Mouse (Mus musculus): ENCODE measurements around the gene Gm3285. TPM values are rescaled to one million over a fixed set of nuclear protein-coding genes. Genes with fewer than 3 reads are reported as not detected.

The Gm3285 gene
- not detected in 2 replicates for polyA plus RNA-seq (2014; fragmentation: Nextera tagmentation; extraction: Ambion mirVana)

- Histone ChIP-seq H3K4me2 (no peak within 1 kb of the TSS), H3K4me3 (ENCODE audit: low read depth, low read length) (no peak within 1 kb of the TSS), H3K9me3 (ENCODE audit: control insufficient read depth, low read length) (no peaks in the 10 kb centered on the region), H3K4me1 (replicated peaks; ENCODE audit: control insufficient read depth, insufficient read depth, low read length) (no peaks in the 10 kb centered on the region), H3K27ac (ENCODE audit: low read depth, low read length) (no peak within 1 kb of the TSS), H3K9ac (ENCODE audit: low read depth, low read length) (no peak within 1 kb of the TSS), H3K27me3 (replicated peaks; ENCODE audit: control insufficient read depth, insufficient read depth, low read length) (no peaks in the 10 kb centered on the region), H3K36me3 (ENCODE audit: control insufficient read depth, insufficient read depth, low read length) (no peaks in the 10 kb centered on the region)
- DNase-seq (ENCODE audit: low spot score) (no peak), ATAC-seq (replicated peaks; ENCODE audit: low FRiP score) (no peak)
- WGBS, result 53% methylated on average over 7 of the region's 7 CpGs
Measured at GRCm38 (mm10) chr10:77861675-77862074, at the start of gene Gm3285. Gene Gm3285 (plus strand): TSS chr10:77861975.

GRCm38 (mm10) chr10:77814382-77814781 lies 47.4 kb upstream of the Gm3285 start, which contains the start of gene Gm2696:
Gene Gm2696 (plus strand): TSS chr10:77814682.
- no peaks in the 10 kb centered on the region for H3K4me1 ChIP-seq (replicated peaks; ENCODE audit: control insufficient read depth, insufficient read depth, low read length)
- no peaks in the 10 kb centered on the region for H3K36me3 ChIP-seq (ENCODE audit: control insufficient read depth, insufficient read depth, low read length)
- 38% methylated on average over 4 of the region's 4 CpGs for WGBS
- H3K4me3 ChIP-seq (ENCODE audit: low read depth, low read length), result no peak within 1 kb of the TSS
- H3K4me2 ChIP-seq, result no peak within 1 kb of the TSS
- no peak within 1 kb of the TSS for H3K9ac ChIP-seq (ENCODE audit: low read depth, low read length)
- ATAC-seq (replicated peaks; ENCODE audit: low FRiP score), result no peak
- no peak for DNase-seq (ENCODE audit: low spot score)
- no peaks in the 10 kb centered on the region for H3K27me3 ChIP-seq (replicated peaks; ENCODE audit: control insufficient read depth, insufficient read depth, low read length)
- H3K27ac ChIP-seq (ENCODE audit: low read depth, low read length), result no peak within 1 kb of the TSS
- no peaks in the 10 kb centered on the region for H3K9me3 ChIP-seq (ENCODE audit: control insufficient read depth, low read length)

GRCm38 (mm10) chr10:77815514-77815913 lies 46.3 kb upstream of the Gm3285 start:
- H3K27ac ChIP-seq (ENCODE audit: low read depth, low read length), result no peak overlapping the region

GRCm38 (mm10) chr10:77818523-77818922 lies 43.3 kb upstream of the Gm3285 start:
- Histone ChIP-seq H3K9ac (ENCODE audit: low read depth, low read length) (no peak overlapping the region), H3K4me2 (no peak overlapping the region), H3K36me3 (ENCODE audit: control insufficient read depth, insufficient read depth, low read length) (no peaks in the 10 kb centered on the region), H3K4me3 (ENCODE audit: low read depth, low read length) (no peak overlapping the region), H3K27me3 (replicated peaks; ENCODE audit: control insufficient read depth, insufficient read depth, low read length) (no peaks in the 10 kb centered on the region), H3K27ac (ENCODE audit: low read depth, low read length) (no peak overlapping the region), H3K9me3 (ENCODE audit: control insufficient read depth, low read length) (no peaks in the 10 kb centered on the region), H3K4me1 (replicated peaks; ENCODE audit: control insufficient read depth, insufficient read depth, low read length) (no peaks in the 10 kb centered on the region)
- DNase-seq (ENCODE audit: low spot score) (no peak), ATAC-seq (replicated peaks; ENCODE audit: low FRiP score) (no peak)
- 83% methylated on average over 4 of the region's 4 CpGs for WGBS

More at GRCm38 (mm10) chr10:77815514-77815913, 46.3 kb upstream of the Gm3285 start:
- no peaks in the 10 kb centered on the region for H3K9me3 ChIP-seq (ENCODE audit: control insufficient read depth, low read length)
- WGBS, result 23% methylated on average over 5 of the region's 5 CpGs
- no peak overlapping the region for H3K4me2 ChIP-seq
- H3K4me1 ChIP-seq (replicated peaks; ENCODE audit: control insufficient read depth, insufficient read depth, low read length), result no peaks in the 10 kb centered on the region
- H3K27me3 ChIP-seq (replicated peaks; ENCODE audit: control insufficient read depth, insufficient read depth, low read length), result no peaks in the 10 kb centered on the region
- DNase-seq (ENCODE audit: low spot score) (no peak), ATAC-seq (replicated peaks; ENCODE audit: low FRiP score) (no peak)
- H3K36me3 ChIP-seq (ENCODE audit: control insufficient read depth, insufficient read depth, low read length), result no peaks in the 10 kb centered on the region
- H3K9ac ChIP-seq (ENCODE audit: low read depth, low read length), result no peak overlapping the region
- H3K4me3 ChIP-seq (ENCODE audit: low read depth, low read length), result no peak overlapping the region

GRCm38 (mm10) chr10:77819203-77819602 lies 42.6 kb upstream of the Gm3285 start:
- H3K4me2 ChIP-seq, result no peak overlapping the region
- no peak overlapping the region for H3K27ac ChIP-seq (ENCODE audit: low read depth, low read length)
- H3K36me3 ChIP-seq (ENCODE audit: control insufficient read depth, insufficient read depth, low read length), result no peaks in the 10 kb centered on the region
- H3K9me3 ChIP-seq (ENCODE audit: control insufficient read depth, low read length), result no peaks in the 10 kb centered on the region
- DNase-seq (ENCODE audit: low spot score), result no peak
- no peaks in the 10 kb centered on the region for H3K27me3 ChIP-seq (replicated peaks; ENCODE audit: control insufficient read depth, insufficient read depth, low read length)
- no peak overlapping the region for H3K9ac ChIP-seq (ENCODE audit: low read depth, low read length)
- H3K4me1 ChIP-seq (replicated peaks; ENCODE audit: control insufficient read depth, insufficient read depth, low read length), result no peaks in the 10 kb centered on the region
- no peak for ATAC-seq (replicated peaks; ENCODE audit: low FRiP score)
- WGBS, result 53% methylated on average over 4 of the region's 4 CpGs
- H3K4me3 ChIP-seq (ENCODE audit: low read depth, low read length), result no peak overlapping the region

- H3K4me2 ChIP-seq, result no peak within 1 kb of the TSS
- no peaks in the 10 kb centered on the region for H3K27me3 ChIP-seq (replicated peaks; ENCODE audit: control insufficient read depth, insufficient read depth, low read length)
- no peaks in the 10 kb centered on the region for H3K36me3 ChIP-seq (ENCODE audit: control insufficient read depth, insufficient read depth, low read length)
- whole genome bisulfite sequencing, result 63% methylated on average over 6 of the region's 6 CpGs
- no peaks in the 10 kb centered on the region for H3K9me3 ChIP-seq (ENCODE audit: control insufficient read depth, low read length)
- DNase-seq (ENCODE audit: low spot score) (no peak), ATAC-seq (replicated peaks; ENCODE audit: low FRiP score) (no peak)
- no peaks in the 10 kb centered on the region for H3K4me1 ChIP-seq (replicated peaks; ENCODE audit: control insufficient read depth, insufficient read depth, low read length)
- H3K9ac ChIP-seq (ENCODE audit: low read depth, low read length), result no peak within 1 kb of the TSS
- no peak within 1 kb of the TSS for H3K4me3 ChIP-seq (ENCODE audit: low read depth, low read length)
- H3K27ac ChIP-seq (ENCODE audit: low read depth, low read length), result no peak within 1 kb of the TSS
Measured at GRCm38 (mm10) chr10:77826951-77827350, 34.8 kb upstream of the Gm3285 start, which contains the start of gene Krtap10-4. Gene Krtap10-4 (minus strand): TSS chr10:77827095.

GRCm38 (mm10) chr10:77835647-77836046 lies 26.1 kb upstream of the Gm3285 start, which contains the start of gene Krtap10-10:
Gene Krtap10-10 (plus strand): TSS chr10:77835947.
- H3K4me1 ChIP-seq (replicated peaks; ENCODE audit: control insufficient read depth, insufficient read depth, low read length), result no peaks in the 10 kb centered on the region
- H3K27ac ChIP-seq (ENCODE audit: low read depth, low read length), result no peak within 1 kb of the TSS
- WGBS, result 65% methylated on average over 9 of the region's 9 CpGs
- no peak within 1 kb of the TSS for H3K4me3 ChIP-seq (ENCODE audit: low read depth, low read length)
- H3K4me2 ChIP-seq, result no peak within 1 kb of the TSS
- no peak for DNase-seq (ENCODE audit: low spot score)
- H3K9me3 ChIP-seq (ENCODE audit: control insufficient read depth, low read length), result no peaks in the 10 kb centered on the region
- no peak for ATAC-seq (replicated peaks; ENCODE audit: low FRiP score)
- H3K9ac ChIP-seq (ENCODE audit: low read depth, low read length), result no peak within 1 kb of the TSS
- H3K36me3 ChIP-seq (ENCODE audit: control insufficient read depth, insufficient read depth, low read length), result no peaks in the 10 kb centered on the region
- no peaks in the 10 kb centered on the region for H3K27me3 ChIP-seq (replicated peaks; ENCODE audit: control insufficient read depth, insufficient read depth, low read length)

- H3K36me3 ChIP-seq (ENCODE audit: control insufficient read depth, insufficient read depth, low read length), result no peaks in the 10 kb centered on the region
- H3K4me2 ChIP-seq, result no peak overlapping the region
- no peaks in the 10 kb centered on the region for H3K4me1 ChIP-seq (replicated peaks; ENCODE audit: control insufficient read depth, insufficient read depth, low read length)
- 68% methylated on average over 6 of the region's 6 CpGs for whole genome bisulfite sequencing
- H3K9ac ChIP-seq (ENCODE audit: low read depth, low read length), result no peak overlapping the region
- ATAC-seq (replicated peaks; ENCODE audit: low FRiP score) (no peak), DNase-seq (ENCODE audit: low spot score) (no peak)
- H3K9me3 ChIP-seq (ENCODE audit: control insufficient read depth, low read length), result no peaks in the 10 kb centered on the region
- H3K4me3 ChIP-seq (ENCODE audit: low read depth, low read length), result no peak overlapping the region
- H3K27ac ChIP-seq (ENCODE audit: low read depth, low read length), result no peak overlapping the region
- no peaks in the 10 kb centered on the region for H3K27me3 ChIP-seq (replicated peaks; ENCODE audit: control insufficient read depth, insufficient read depth, low read length)
Measured at GRCm38 (mm10) chr10:77839006-77839405, 22.8 kb upstream of the Gm3285 start.

- no peaks in the 10 kb centered on the region for H3K4me1 ChIP-seq (replicated peaks; ENCODE audit: control insufficient read depth, insufficient read depth, low read length)
- WGBS, result 50% methylated on average over 3 of the region's 3 CpGs
- no peaks in the 10 kb centered on the region for H3K27me3 ChIP-seq (replicated peaks; ENCODE audit: control insufficient read depth, insufficient read depth, low read length)
- DNase-seq (ENCODE audit: low spot score) (no peak), ATAC-seq (replicated peaks; ENCODE audit: low FRiP score) (no peak)
- H3K4me2 ChIP-seq, result no peak within 1 kb of the TSS
- H3K4me3 ChIP-seq (ENCODE audit: low read depth, low read length), result no peak within 1 kb of the TSS
- H3K27ac ChIP-seq (ENCODE audit: low read depth, low read length), result no peak within 1 kb of the TSS
- no peaks in the 10 kb centered on the region for H3K36me3 ChIP-seq (ENCODE audit: control insufficient read depth, insufficient read depth, low read length)
- H3K9me3 ChIP-seq (ENCODE audit: control insufficient read depth, low read length), result no peaks in the 10 kb centered on the region
- no peak within 1 kb of the TSS for H3K9ac ChIP-seq (ENCODE audit: low read depth, low read length)
Measured at GRCm38 (mm10) chr10:77846503-77846902, 15.3 kb upstream of the Gm3285 start, which contains the start of gene Gm36176. Gene Gm36176 (plus strand): TSS chr10:77846803.
